Mouse (Mus musculus): Measurements from ENCODE around the gene Atp5d. TPM values are rescaled to one million over a fixed set of nuclear protein-coding genes. Genes with fewer than 3 reads are reported as not detected.

The Atp5d gene
- total RNA-seq, 2 experiments from 2014 or later, result 12.1 to 48.8 TPM

DNA sequence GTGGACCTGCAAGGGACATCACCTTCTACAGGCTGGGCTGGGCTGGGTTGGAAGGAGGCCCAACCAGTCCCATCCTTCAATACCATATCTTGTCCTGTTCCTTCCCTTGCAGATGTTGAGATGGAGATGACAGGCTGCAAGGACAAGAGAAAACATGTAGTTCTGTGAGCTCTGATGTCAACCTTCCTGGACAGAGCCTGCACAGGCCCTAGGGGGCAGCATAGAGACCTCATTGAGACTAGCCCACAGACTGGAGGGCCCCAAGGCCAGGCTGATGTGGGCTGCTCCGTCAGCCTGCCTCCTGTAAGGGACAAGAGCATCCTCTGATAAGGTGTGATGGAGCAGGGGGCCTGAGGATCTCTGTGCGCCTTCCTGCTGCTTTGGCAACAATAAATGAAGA lies 36.3 kb downstream of the Atp5d start:
- ATAC-seq (replicated peaks; ENCODE audit: low FRiP score, poor library complexity, severe bottlenecking), result peak; percentile 34; the same call in 1 of the 2 replicates

DNA sequence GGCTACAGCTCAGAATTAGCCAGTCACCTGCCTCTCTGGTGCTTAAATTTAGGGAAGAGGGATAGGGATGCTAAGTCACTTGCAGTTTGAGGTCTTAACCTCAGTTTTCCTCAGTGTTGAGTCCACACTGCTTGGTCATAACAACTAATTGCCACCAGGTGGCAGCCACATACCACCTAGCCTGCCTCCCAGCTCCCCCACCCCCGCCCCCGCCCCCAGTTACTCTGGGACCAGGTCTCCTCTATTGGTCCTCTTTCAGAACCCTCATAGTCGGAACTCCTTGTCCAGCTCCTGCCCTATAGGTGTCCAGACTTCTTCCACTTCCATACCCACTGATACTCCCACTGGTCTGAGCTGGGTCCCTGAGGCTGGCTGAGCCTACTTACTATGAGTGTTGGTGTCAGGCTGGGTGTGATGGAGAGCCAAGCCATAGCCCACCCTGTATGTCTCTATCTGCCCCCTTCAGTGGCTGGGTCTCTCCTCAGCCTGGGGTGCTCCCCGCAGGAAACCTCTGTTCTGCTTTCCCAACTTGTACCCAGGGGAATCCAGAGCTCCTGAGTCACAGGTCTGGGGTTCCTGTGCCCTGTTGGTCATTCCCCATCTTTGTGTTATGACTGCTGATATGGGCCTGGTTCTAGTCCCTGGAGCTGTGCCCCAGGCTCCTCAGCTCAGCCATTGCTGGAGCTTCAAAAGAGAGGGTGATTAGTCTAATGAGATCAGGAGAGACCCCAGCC lies 37.3 kb downstream of the Atp5d start:
- ATAC-seq (replicated peaks; ENCODE audit: low FRiP score, poor library complexity, severe bottlenecking), result no peak

DNA sequence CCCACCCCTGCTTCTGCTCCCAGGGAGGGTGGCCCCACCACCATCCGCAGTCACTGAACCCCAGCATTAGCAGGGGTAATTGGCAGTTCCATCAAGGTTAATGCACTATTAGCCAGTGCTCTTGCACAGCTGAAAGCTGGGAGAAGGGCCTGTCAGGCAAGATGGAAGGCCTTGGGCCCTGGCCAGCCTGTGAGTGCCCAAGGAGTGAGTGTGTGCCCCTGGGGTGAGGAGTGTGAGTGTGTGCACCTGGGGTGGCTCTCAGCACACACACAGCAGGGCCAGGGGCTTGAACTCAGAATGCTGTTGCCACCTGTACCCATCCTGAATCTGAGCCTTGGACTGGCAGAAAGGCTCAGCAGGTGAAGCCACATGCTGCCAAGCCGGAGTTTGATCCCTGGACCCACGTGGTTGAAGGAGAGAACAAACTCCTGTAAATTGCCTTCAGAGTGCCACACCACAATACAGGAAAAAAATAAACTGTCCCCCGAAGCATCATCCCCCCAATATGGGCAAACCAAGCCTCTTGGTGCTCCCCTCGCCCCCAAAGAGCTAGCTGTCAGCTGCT lies 37.9 kb downstream of the Atp5d start:
- ATAC-seq (replicated peaks; ENCODE audit: low FRiP score, poor library complexity, severe bottlenecking), result no peak

DNA sequence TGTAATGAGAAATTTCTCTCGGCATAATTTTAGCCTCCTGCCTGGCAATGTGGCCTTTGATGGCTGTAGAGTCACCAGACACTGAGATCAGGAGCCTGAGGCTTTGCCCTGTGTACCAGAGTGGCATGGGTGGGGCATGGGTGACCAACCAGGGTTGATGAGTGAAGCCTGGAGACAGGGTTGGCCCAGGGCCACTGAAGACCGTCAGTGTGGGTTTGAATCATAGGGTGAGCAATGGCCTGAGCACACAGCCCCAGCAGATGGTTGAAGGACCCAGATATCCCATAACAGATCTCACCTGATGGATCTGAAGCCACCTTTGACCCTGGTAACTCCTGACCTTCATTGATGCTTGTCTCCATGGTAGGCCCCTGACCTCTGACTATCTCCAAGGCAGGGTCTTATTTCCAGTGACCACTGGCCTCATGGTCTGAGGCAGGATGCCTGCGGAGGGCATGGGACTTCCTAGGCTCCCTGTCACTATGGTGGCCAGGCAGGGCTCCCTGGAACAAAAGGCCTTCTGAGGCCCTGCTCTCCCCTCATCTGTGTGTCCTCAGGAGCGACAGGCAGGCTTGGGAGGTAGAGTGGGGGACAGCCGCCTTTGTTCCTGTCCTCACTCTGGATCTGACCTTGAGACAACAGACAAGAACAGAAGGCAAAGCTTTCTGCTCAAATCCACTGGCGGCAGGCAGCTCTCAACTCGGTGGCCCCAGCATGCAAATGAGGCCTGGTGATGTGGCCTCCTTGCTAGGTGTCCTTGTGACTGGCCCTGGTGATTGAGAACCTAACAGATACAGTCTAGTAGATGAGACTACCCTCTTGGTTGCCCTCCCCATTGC lies 39.2 kb downstream of the Atp5d start:
- ATAC-seq (replicated peaks; ENCODE audit: low FRiP score, poor library complexity, severe bottlenecking), result no peak

DNA sequence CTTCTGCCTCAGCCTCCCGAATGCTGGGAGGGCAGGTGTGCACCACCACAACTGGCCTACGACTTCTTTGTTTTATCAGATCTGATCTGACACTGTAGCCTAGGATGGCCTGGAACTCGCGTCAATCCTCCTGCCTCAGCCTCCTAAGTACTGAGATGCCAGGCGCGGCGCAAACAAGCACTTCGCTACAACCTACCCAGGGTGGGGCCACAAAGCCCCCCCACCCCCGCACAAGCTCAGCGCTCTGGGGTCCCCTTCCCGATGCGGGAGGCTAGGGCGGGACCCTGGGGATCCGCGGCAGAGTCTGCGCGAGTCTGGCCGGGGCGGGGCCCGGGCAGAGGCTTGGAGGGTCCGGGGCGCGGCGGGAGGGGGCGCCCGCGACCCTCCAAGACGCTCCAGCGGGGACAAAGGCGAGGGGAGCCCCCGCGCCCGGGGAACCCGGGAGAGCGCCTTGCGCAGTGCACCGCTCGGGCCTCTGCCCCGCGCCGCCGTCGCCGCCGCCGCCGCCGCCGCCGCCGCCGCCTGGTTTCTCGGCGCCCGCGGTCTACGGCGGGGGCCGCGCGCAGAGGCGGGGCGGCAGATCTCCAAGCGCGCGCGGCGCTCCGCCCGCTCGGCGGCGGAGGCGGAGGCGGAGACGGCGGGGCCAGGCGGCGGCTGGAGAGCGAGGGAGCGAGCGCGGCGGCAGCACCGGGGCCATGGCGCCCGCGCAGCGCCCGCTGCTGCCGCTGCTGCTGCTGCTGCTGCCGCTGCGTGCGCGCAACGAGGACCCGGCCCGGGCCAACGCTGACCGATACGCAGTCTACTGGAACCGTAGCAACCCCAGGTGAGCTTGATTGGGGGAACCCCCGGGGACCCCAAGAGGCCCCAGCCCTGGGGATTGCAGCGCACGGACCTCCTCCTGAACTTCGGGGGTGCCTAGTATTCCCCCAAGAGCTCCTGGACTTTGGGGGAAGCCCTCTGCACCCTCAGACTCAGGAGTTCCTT lies 40.9 kb downstream of the Atp5d start, which contains the start of gene Efna2:
TSS of gene Efna2 (plus strand) at position 415 of the 984 bp plus-strand sequence.
- ATAC-seq (replicated peaks; ENCODE audit: low FRiP score, poor library complexity, severe bottlenecking), result no peak

DNA sequence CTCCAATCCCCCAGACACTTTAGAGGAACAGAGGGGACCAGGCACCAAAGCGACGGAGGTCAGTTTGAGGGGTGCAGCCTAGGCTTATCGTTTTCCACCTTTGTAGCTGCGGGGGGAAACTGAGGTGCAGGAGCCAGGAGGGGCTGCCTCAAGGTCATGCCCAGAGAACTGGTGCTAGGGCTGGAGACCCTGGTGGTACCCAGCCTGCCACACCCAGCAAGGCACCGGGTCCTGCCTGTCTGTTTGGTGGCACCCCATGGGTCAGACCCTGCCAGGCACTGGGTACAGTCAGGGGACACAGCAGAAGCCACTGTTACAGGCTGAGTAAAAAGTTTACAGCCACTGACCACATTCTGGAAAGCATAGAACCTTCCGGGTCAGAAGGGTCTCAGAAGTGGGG lies 41.9 kb downstream of the Atp5d start:
- no peak for ATAC-seq (replicated peaks; ENCODE audit: low FRiP score, poor library complexity, severe bottlenecking)

DNA sequence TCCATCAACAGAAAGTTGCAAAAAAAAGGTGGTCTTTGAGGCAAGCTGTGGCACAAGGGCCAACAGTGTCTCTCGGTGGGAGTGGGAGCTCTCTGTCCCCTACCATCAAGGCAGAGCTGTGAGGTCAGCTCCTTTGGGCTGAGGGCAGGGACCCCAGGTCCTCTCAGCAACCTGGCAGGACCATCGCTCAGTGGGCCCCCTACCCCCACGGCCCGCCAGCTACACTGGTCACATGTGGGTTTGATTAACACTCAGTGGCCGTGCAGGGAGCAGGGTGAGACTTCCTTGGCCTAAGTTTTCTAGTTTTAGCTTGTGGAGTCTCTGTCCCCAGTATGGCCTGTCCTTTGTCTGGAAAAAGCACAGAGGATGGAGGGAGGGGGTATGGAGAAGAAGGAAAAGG lies 42.4 kb downstream of the Atp5d start:
- ATAC-seq (replicated peaks; ENCODE audit: low FRiP score, poor library complexity, severe bottlenecking), result no peak

DNA sequence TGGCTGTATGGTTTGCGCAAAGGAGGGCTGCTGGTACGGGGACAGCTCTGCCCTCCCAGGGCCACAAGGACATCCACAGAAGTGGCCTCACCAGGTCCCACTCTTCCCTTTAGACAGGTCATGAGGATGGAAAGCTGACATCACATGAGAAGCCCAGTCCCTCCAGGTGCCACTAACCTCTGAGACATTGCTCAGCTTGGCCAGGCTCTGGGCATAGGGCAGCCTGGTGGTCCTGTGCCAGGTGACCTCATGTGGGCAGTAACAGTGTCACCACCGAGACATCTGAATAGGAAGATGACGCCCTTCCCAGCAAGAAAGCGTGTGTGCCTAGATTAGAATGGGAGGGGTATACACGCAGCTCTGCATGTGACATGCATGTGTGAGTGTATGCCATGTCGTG lies 44.1 kb downstream of the Atp5d start:
- ATAC-seq (replicated peaks; ENCODE audit: low FRiP score, poor library complexity, severe bottlenecking), result no peak

DNA sequence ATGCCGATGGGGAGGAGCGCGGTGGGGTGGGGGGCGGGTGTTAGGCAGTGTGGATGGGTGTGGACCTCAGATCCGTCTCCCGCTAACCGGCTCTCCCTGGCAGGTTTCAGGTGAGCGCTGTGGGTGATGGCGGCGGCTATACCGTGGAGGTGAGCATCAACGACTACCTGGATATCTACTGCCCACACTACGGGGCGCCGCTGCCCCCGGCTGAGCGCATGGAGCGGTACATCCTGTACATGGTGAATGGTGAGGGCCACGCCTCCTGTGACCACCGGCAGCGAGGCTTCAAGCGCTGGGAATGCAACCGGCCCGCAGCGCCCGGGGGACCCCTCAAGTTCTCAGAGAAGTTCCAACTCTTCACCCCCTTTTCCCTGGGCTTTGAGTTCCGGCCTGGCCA lies 48.2 kb downstream of the Atp5d start:
- ATAC-seq (replicated peaks; ENCODE audit: low FRiP score, poor library complexity, severe bottlenecking), result no peak

DNA sequence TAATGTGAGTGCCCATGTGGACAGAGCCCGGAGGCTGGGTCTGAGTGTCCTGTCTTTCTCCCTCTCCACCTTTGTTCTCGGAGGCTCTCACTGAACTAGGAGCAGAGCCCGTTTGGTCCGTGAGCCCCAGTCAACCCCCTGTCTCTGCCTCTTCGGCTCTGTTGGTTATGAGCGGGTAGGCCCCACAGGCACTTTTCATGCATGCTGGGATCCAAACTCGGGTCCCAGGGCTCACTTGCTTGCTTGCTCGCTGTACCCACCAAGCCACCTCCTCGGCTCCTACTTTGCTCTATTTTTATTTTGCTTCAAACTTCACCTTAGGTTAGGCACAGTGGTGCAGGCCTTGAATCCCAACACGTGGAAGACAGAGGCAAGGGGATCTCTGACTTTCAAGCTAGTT lies 49.3 kb downstream of the Atp5d start:
- ATAC-seq (replicated peaks; ENCODE audit: low FRiP score, poor library complexity, severe bottlenecking), result no peak

DNA sequence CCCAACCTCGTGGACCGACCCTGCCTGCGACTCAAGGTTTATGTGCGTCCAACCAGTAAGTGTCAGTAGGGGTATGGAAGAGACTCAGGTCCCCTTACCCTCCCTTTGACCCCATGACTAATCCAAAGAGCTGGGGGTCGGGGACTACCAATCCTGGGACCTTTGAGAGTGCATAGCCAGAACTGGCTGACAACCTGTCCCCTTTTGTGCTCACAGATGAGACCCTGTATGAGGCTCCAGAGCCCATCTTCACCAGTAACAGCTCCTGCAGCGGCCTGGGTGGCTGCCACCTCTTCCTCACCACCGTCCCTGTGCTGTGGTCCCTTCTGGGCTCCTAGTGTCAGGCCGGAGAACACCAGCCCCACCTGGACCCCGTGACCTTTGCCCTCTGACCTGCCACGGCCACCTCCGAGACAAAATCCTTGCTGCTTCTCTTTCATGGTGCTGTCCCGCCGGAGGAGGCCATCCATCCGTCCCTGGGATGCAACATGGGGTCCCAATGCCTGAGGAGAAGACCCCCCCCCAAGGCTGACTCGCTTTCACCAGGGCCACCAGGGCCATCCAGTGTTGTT lies 50.1 kb downstream of the Atp5d start:
- ATAC-seq (replicated peaks; ENCODE audit: low FRiP score, poor library complexity, severe bottlenecking), result no peak

DNA sequence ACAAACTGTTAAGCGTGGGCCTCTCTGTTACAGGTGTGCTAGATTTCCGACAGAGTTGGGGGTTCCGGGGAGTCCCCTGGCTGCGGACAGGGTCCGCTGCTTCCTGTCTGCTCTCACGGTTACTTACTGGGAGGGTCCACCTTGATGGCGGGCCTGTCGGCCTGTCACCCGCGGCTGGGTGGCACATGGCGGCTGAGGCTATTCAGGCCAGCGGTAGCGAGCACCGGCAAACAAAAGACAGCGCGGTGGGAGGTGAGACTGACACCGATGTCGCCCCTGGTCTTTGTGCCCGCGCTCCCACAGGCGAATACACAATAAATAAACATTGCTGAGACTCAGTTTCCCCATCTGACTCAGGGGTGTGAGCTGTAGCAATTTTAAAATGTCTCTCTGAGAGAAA lies 51.6 kb downstream of the Atp5d start:
- ATAC-seq (replicated peaks; ENCODE audit: low FRiP score, poor library complexity, severe bottlenecking), result no peak

DNA sequence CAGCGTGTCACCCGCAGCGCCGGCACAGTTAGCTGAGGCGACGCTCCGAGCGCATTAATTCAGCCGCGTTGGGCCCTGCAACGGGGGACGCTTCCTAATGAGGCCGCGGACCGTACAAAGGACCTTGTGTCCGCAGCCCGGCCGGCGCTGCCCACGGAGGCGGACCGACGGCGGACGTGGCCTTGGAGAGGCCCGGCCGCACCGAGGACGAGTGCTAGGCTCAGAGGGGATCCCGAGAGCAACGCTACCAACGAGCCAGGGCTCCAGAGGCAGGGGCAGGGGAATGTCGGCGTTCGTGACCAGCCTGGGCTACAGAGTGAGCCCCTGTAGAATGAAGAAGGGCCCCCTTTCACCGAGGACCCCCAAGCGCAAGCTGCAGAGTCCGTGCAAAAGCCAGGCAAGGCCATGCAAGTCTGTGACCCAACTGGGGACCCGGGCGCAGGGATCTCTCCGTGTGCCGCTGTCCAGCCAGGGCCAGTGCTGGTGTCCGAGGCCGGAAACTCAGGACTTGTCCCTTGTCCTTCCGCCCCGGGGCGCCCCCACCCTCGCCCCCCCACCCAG lies 52.1 kb downstream of the Atp5d start:
- no peak for ATAC-seq (replicated peaks; ENCODE audit: low FRiP score, poor library complexity, severe bottlenecking)

DNA sequence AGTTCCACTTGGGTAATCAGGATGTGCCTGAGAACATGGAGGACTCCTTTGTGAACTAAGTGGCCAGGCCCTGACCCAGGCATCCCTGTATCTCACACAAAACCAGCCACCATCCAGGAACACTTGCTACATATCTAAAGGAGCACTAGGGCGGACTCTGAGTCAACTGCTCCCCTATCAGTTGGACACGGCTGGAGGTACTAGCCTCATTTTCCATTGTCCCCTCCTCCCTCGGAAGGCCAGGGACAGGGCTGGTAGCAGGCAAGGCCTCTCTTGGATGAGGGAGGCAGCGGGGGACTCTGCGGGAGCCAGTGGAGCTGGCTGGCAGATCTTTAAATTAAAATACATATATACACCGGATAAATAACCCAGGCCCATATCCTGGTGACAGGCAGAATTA lies 55.5 kb downstream of the Atp5d start:
- ATAC-seq (replicated peaks; ENCODE audit: low FRiP score, poor library complexity, severe bottlenecking), result no peak

DNA sequence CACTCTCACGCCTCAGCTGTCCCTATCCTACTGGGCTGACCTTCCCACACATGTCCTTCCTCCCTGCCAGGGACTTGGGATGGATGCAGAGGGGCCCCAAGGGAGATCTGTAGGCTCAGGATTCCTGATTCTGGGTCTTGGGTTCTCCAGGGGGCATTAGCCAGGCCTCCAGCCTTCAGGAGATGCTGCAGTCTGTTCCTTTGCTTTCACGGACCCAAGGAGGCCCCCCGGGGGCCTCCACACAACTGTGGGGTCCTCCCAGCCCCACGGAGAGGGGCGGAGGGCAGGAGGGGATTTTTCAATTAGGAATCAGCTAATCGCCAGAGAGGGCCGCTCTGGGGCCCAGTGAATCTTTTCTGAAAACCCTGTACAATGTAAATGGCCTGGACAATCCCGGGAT lies 56.0 kb downstream of the Atp5d start:
- no peak for ATAC-seq (replicated peaks; ENCODE audit: low FRiP score, poor library complexity, severe bottlenecking)

Data from erythroblast, adult 5-6 weeks (primary cell).